Mouse (Mus musculus) heart, postnatal 0 days (tissue): Measurements from ENCODE around the gene Psg29. TPM values are rescaled to one million over a fixed set of nuclear protein-coding genes. Genes with fewer than 3 reads are reported as not detected.

ENCODE experiments used
- ATAC-seq: fragments of 200-750 bp; cut with Nextera tagmentation; 2 replicates; pipeline ENCODE4 v1.8.0; 2017; ENCODE audit warnings: low read depth, moderate number of reproducible peaks, moderate library complexity; ENCODE audit not compliant: insufficient read depth
- DNase-seq: peaks from one replicate; pipeline ENCODE4 v3.0.0-alpha.2; 2016; ENCODE audit warnings: low spot score
- H3K27ac ChIP-seq: fragments of 300-500 bp; sonication (generic); 2 replicates; pipeline ENCODE4 v1.5.1; 2014; ENCODE audit warnings: low read depth, mild to moderate bottlenecking
- H3K27me3 ChIP-seq: fragments of 300-500 bp; sonication (generic); 2 replicates; pipeline ENCODE4 v1.6.1; 2014; ENCODE audit warnings: low read length, mixed read lengths; ENCODE audit not compliant: control insufficient read depth, insufficient read depth
- H3K36me3 ChIP-seq: fragments of 300-500 bp; sonication (generic); replicated peaks from 2 replicates; pipeline ENCODE4 v1.6.1; 2014; ENCODE audit warnings: low read length, mixed read lengths; ENCODE audit not compliant: control insufficient read depth, insufficient read depth
- H3K4me1 ChIP-seq: fragments of 300-500 bp; sonication (generic); 2 replicates; pipeline ENCODE4 v1.6.1; 2014; ENCODE audit warnings: antibody characterized with exemption; ENCODE audit not compliant: control insufficient read depth, insufficient read depth
- H3K4me2 ChIP-seq: fragments of 300-500 bp; sonication (generic); 2 replicates; pipeline ENCODE4 v1.6.1; 2014; ENCODE audit warnings: low read depth, mild to moderate bottlenecking, low read length, moderate library complexity
- H3K4me3 ChIP-seq: fragments of 300-500 bp; sonication (generic); 2 replicates; pipeline ENCODE4 v1.5.1; 2014; ENCODE audit warnings: low read depth, low read length
- H3K9ac ChIP-seq: fragments of 300-500 bp; sonication (generic); replicated peaks from 2 replicates; pipeline ENCODE4 v1.6.1; 2014; ENCODE audit warnings: low read depth, low read length, mixed read lengths
- H3K9me3 ChIP-seq: fragments of 300-500 bp; sonication (generic); replicated peaks from 2 replicates; pipeline ENCODE4 v1.6.1; 2016; ENCODE audit warnings: low read length; ENCODE audit not compliant: control insufficient read depth
- CTCF ChIP-seq: IDR thresholded peaks from 2 replicates; pipeline ENCODE4 v1.5.1; 2016; ENCODE audit warnings: antibody characterized with exemption, control low read depth, low read depth
- EP300 ChIP-seq: IDR thresholded peaks from 2 replicates; pipeline ENCODE4 v1.6.1; 2016; ENCODE audit warnings: antibody characterized with exemption, low read depth
- WGBS: fragments of 180-500 bp; shearing (Covaris S2); extraction: QIAGEN DNeasy Blood & Tissue Kit; methylation state at CpG from one replicate; pipeline ENCODE4 v1.1.7; 2014; 5-methylcytosine and 5-hydroxymethylcytosine counted together
- polyA plus RNA-seq: library from polyadenylated mRNA; unstranded; fragments of >200 nt; fragmentation: Nextera tagmentation; extraction: Ambion mirVana; gene quantifications from 2 replicates; pipeline ENCODE4 v1.2.1, GENCODE M21; 2015
- total RNA-seq: library from RNA; depleted of rRNA; stranded (reverse); fragments of >200 nt; gene quantifications from 2 replicates; pipeline ENCODE4 v1.2.3, GENCODE M21; 2014; ENCODE audit warnings: low replicate concordance; rRNA removed

The Psg29 gene
- total RNA-seq, result not detected in 2 replicates
- polyA plus RNA-seq, result not detected in 2 replicates

DNA sequence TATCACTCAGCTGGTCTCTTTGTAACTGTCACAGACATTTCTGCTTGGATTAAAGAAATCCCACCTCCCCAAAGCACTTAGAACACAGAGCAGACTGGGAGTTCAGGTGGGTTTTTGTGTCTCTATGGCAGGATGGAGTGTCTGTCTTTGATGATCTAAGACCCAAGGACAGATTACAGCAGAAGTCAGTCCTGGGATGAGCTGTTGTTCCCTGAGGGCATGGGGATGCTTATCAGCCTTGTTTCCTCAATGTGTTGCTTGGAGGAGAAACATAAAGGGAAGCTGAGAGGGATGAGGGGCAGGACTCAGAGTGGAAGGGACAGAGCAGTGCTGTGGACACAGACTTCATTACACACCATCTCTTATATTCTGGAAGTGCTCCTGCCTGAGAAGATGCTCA is at the start of gene Psg29:
Gene Psg29, plus strand, starts transcription at position 301 of the 400 bp plus-strand sequence.
- DNase-seq (no peak), ATAC-seq (no peak)
- H3K4me3 ChIP-seq, result no peak within 1 kb of the TSS
- 0 out of 2 replicates have a peak, but pooled peaks cover 3% of the 10 kb centered on the region for H3K9me3 ChIP-seq
- H3K4me2 ChIP-seq, result no peak within 1 kb of the TSS
- H3K27me3 ChIP-seq, result no peaks in the 10 kb centered on the region
- no peak for TF ChIP-seq CTCF
- no peak for TF ChIP-seq EP300
- no peaks in the 10 kb centered on the region for H3K4me1 ChIP-seq
- H3K27ac ChIP-seq, result no peak within 1 kb of the TSS
- no peak within 1 kb of the TSS for H3K9ac ChIP-seq
- H3K36me3 ChIP-seq, result no peaks in the 10 kb centered on the region

DNA sequence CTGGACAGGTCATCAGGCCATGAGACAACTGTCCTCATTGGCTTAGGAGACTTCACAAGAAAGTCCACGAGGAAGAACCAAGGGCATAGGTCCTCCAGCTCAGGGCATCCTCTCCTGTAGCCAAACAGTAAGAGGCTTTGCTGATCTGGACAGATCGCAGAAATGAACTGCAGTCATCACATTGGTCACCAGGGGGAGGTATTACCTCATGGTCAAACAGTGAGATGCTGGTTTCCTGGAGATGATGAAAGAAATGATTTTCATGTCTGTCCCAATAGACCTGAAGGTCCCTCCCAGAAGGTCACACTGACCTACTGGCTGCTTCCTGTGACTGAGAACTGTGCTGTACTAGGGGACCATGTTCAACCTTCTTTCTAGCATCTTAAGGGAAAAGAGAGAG is 47.6 kb upstream of the Psg29 start:
- whole genome bisulfite sequencing, result 29% methylated on average over 2 of the region's 2 CpGs
- DNase-seq, result no peak
- no peak overlapping the region for H3K27ac ChIP-seq
- H3K36me3 ChIP-seq, result no peaks in the 10 kb centered on the region
- no peak overlapping the region for H3K9ac ChIP-seq
- H3K27me3 ChIP-seq, result no peaks in the 10 kb centered on the region
- TF ChIP-seq EP300 (no peak), CTCF (peak; percentile 56)
- H3K9me3 ChIP-seq, result no peaks in the 10 kb centered on the region
- H3K4me2 ChIP-seq, result no peak overlapping the region
- no peak overlapping the region for H3K4me3 ChIP-seq
- no peaks in the 10 kb centered on the region for H3K4me1 ChIP-seq
- no peak for ATAC-seq

GRCm38 (mm10) chr7:17156885-17157677 is 46.2 kb upstream of the Psg29 start:
- Histone ChIP-seq H3K4me2 (no peak overlapping the region), H3K36me3 (no peaks in the 10 kb centered on the region), H3K4me1 (no peaks in the 10 kb centered on the region), H3K27ac (no peak overlapping the region), H3K9me3 (no peaks in the 10 kb centered on the region), H3K9ac (no peak overlapping the region), H3K4me3 (no peak overlapping the region), H3K27me3 (no peaks in the 10 kb centered on the region)
- 50% methylated on average over 3 of the region's 3 CpGs for WGBS
- no peak for ATAC-seq
- no peak for DNase-seq
- no peak for TF ChIP-seq EP300
- no peak for TF ChIP-seq CTCF

DNA sequence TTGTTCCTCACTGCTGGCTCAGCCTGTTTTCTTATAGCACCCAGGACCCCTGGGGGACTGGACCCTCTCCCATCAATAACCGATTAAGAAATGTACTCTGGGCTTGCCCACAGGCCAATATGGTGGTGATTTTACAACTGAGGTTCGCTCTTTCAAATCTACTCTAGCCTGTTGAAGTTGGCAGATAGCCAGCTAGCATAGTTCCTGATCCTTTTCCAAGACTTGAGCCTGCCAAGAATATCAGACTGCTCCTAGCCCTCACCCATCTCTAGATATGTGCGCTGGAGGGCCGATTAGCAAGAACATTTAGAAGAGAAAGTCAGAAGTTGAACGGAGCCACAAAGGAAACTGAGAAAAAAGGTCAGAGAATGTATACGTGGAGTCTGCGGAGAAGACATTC is 44.3 kb upstream of the Psg29 start:
- H3K4me2 ChIP-seq, result no peak overlapping the region

GRCm38 (mm10) chr7:17171827-17172226 is 31.4 kb upstream of the Psg29 start:
- Histone ChIP-seq H3K27me3 (no peaks in the 10 kb centered on the region), H3K27ac (no peak overlapping the region), H3K4me3 (no peak overlapping the region), H3K4me2 (no peak overlapping the region), H3K36me3 (no peaks in the 10 kb centered on the region), H3K4me1 (no peaks in the 10 kb centered on the region), H3K9me3 (no peaks in the 10 kb centered on the region), H3K9ac (no peak overlapping the region)
- ATAC-seq, result no peak
- WGBS, result 69% methylated on average over 4 of the region's 4 CpGs
- TF ChIP-seq EP300 (no peak), CTCF (no peak)
- DNase-seq, result no peak

More for the DNA sequence above, 44.3 kb upstream of the Psg29 start:
- 62% methylated on average over 7 of the region's 7 CpGs for WGBS
- DNase-seq, result no peak
- H3K4me3 ChIP-seq, result no peak overlapping the region
- TF ChIP-seq EP300, result no peak
- no peak for TF ChIP-seq CTCF
- no peaks in the 10 kb centered on the region for H3K36me3 ChIP-seq
- no peaks in the 10 kb centered on the region for H3K9me3 ChIP-seq
- no peak for ATAC-seq
- no peaks in the 10 kb centered on the region for H3K27me3 ChIP-seq
- no peak overlapping the region for H3K9ac ChIP-seq
- H3K4me1 ChIP-seq, result no peaks in the 10 kb centered on the region
- H3K27ac ChIP-seq, result no peak overlapping the region
